10 mouse cellular contexts compared by ENCODE assay signal in the genomic region with DNA sequence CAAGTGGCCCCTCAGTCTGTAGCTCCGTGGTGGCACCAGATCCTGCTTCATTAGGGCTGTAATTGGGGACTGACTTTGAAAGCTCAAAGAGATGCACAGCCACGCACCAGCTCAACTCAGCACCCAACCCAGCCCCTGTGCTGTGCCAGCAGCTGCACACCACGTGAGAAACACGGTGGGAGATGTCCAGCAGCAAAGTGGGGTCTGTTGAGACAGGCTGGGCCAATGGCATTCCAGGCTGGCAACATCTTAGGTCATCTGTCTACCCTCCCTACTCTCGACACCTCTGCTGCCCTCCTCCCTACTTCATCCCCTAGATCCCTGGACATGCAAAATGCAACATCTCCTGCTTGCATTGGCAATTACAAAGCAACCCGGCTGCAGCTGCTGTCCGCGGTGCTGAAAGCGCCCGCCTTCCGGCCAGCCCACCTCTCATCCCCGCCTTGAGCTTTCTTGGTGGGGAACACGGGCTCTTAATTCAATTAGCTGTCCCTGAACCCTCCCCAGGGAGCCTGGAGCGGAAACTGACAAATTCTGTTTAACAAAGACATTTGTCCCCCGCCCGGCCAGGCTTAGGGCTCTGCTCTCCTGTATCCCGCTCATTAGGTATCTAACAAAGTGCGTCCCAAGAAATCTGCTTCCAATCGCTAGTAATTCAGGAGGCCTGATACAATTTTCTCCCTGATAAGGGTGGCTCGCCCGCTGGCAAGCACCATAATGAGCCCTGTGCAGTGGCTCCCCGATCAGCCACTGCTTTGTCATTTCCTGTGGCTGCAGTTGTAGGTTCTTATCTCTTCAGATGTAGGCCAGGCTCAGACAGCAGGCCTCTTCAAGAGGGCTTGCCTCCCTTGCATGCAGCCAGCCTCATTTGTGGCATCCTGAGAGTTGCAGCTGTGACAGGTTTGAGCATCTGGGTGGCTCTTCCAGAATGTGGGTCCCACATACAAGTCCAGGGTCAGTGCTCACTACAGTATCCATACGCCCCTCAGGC. TPM values are rescaled to one million over a fixed set of nuclear protein-coding genes. Genes with fewer than 3 reads are reported as not detected.
A peak's percentile ranks its signal among the peaks of the same experiment; 100 is the strongest.
DNase-seq lines count a peak whose midpoint lies in the region; ATAC-seq and TF ChIP-seq lines count a peak whose summit lies in the region.
"Had no signal": no experiment of that assay in that cellular context is flagged by ENCODE, and none has a peak within 500 bp of the region (broad histone marks: within the 10 kb centered on the region; RNA-seq: fewer than 3 reads in every experiment).

No protein-coding gene starts in this region.

- H3K27me3 ChIP-seq in CH12.LX (replicated peaks): peaks cover 79% of the 10 kb centered on the region
- peaks cover 23% of the 10 kb centered on the region for H3K27me3 ChIP-seq in midbrain, embryonic 12.5 days

- H3K9me3 ChIP-seq in CH12.LX (replicated peaks; ENCODE audit: low read length): no peaks in the 10 kb centered on the region
- no peaks in the 10 kb centered on the region for H3K9me3 ChIP-seq in midbrain, embryonic 12.5 days

- no peak overlapping the region for H3K9ac ChIP-seq in CH12.LX (ENCODE audit: insufficient read depth, low read depth)
- no peak overlapping the region for H3K9ac ChIP-seq in midbrain, embryonic 12.5 days (replicated peaks)

- no peak for TF ChIP-seq EP300 in CH12.LX (IDR thresholded peaks at IDR 0.05; ENCODE audit: low read length)

- H3K4me2 ChIP-seq in CH12.LX (ENCODE audit: insufficient read depth, low read depth, poor library complexity, severe bottlenecking): no peak overlapping the region
- H3K4me2 ChIP-seq in midbrain, embryonic 12.5 days (replicated peaks): 0 out of 2 replicates have a peak overlapping the region, but pooled peaks have one; percentile 9

- TF ChIP-seq POLR2A in CH12.LX (IDR thresholded peaks at IDR 0.05; ENCODE audit: low read depth, low read length): no peak

- H3K79me2 ChIP-seq in CH12.LX (replicated peaks; ENCODE audit: control insufficient read depth, extremely low read depth, insufficient read depth, poor library complexity, severe bottlenecking): no peaks in the 10 kb centered on the region

- in situ Hi-C loops in CH12.LX (cut with MboI; ENCODE audit: low pct_ligation_motif_present, low pct_unique_long_range_greater_than_20kb, low sequenced_read_pairs): no loop called here

- DNase-seq in heart, postnatal 14 days: peak; percentile 72 to 81
- DNase-seq in heart, adult 8-10 months (ENCODE audit: low spot score): no peak
- peak; percentile 15 for DNase-seq in CH12.LX (ENCODE audit: extremely low read depth)
- peak; percentile 86 for DNase-seq in embryo, embryonic 11 days
- DNase-seq in induced T-regulatory cell, adult 2 months (ENCODE audit: low read depth): peak; percentile 32
- peak; percentile 59 for DNase-seq in thymus, postnatal 25 days
- no peak for DNase-seq in frontal cortex, postnatal 36 days (ENCODE audit: low spot score in 2 of 2)

- no peak for TF ChIP-seq CTCF in CH12.LX (conservative IDR thresholded peaks at IDR 0.05 in 1 of 2, IDR thresholded peaks at IDR 0.05 in 1 of 2; ENCODE audit: low read depth in 2 of 2, low read length in 2 of 2)

- no peak overlapping the region for H3K27ac ChIP-seq in CH12.LX (ENCODE audit: insufficient read depth, low read depth)
- peak overlapping the region; percentile 88 for H3K27ac ChIP-seq in midbrain, embryonic 12.5 days (replicated peaks)

- WGBS in midbrain, embryonic 12.5 days: 7% methylated on average over 23 of the region's 23 CpGs

- no peak overlapping the region for H3K4me3 ChIP-seq in CH12.LX (replicated peaks in 1 of 3; ENCODE audit: low read depth in 2 of 3, low read length in 2 of 3, poor library complexity in 1 of 3)
- no peak overlapping the region for H3K4me3 ChIP-seq in midbrain, embryonic 12.5 days

- H3K36me3 ChIP-seq in CH12.LX (replicated peaks in 1 of 2; ENCODE audit: control insufficient read depth in 1 of 2, insufficient read depth in 1 of 2, low read length in 1 of 2): no peaks in the 10 kb centered on the region
- H3K36me3 ChIP-seq in midbrain, embryonic 12.5 days: no peaks in the 10 kb centered on the region

- H3K4me1 ChIP-seq in CH12.LX (ENCODE audit: control insufficient read depth in 1 of 2, insufficient read depth in 2 of 2): no peaks in the 10 kb centered on the region
- peaks cover 58% of the 10 kb centered on the region for H3K4me1 ChIP-seq in midbrain, embryonic 12.5 days

- intact Hi-C loops in heart, postnatal 14 days (cut with DNase I): no loop called here

- no peak for TF ChIP-seq RAD21 in CH12.LX (IDR thresholded peaks at IDR 0.05; ENCODE audit: low read depth, low read length)

- dilution Hi-C loops in CH12.LX (cut with MboI; ENCODE audit: extremely low pct_ligation_motif_present, extremely low pct_unique_long_range_greater_than_20kb, low sequenced_read_pairs): no loop called here

- ATAC-seq in midbrain, embryonic 12.5 days (ENCODE audit: low FRiP score, low read depth): peak; percentile 78

TF ChIP-seq in CH12.LX, 34 proteins besides CTCF, POLR2A, EP300 and RAD21:
- TF ChIP-seq GABPA (IDR thresholded peaks at IDR 0.05; ENCODE audit: insufficient replicate concordance, low read depth, low read length) (no peak), CHD2 (IDR thresholded peaks at IDR 0.05; ENCODE audit: low read length) (no peak), ZC3H11A (IDR thresholded peaks at IDR 0.05; ENCODE audit: low read depth, low read length) (no peak), USF2 (conservative IDR thresholded peaks at IDR 0.05; ENCODE audit: low read depth, low read length) (no peak), KAT2A (IDR thresholded peaks at IDR 0.05; ENCODE audit: insufficient replicate concordance, low read length) (no peak), MYC (IDR thresholded peaks at IDR 0.05; ENCODE audit: low read depth, low read length) (no peak), E2F4 (IDR thresholded peaks at IDR 0.05; ENCODE audit: insufficient replicate concordance, low read depth, low read length) (no peak), IRF4 (IDR thresholded peaks at IDR 0.05; ENCODE audit: low read depth, low read length) (no peak), SIN3A (IDR thresholded peaks at IDR 0.05; ENCODE audit: low read length) (no peak), USF1 (IDR thresholded peaks at IDR 0.05; ENCODE audit: low read depth, low read length) (no peak), PAX5 (IDR thresholded peaks at IDR 0.05; ENCODE audit: low read length) (no peak), MXI1 (IDR thresholded peaks at IDR 0.05; ENCODE audit: low read depth, low read length) (no peak), MAX (IDR thresholded peaks at IDR 0.05; ENCODE audit: low read length) (no peak), ETS1 (conservative IDR thresholded peaks at IDR 0.05; ENCODE audit: low read depth, low read length) (no peak), CHD1 (IDR thresholded peaks at IDR 0.05; ENCODE audit: low read depth, low read length) (no peak), ELF1 (IDR thresholded peaks at IDR 0.05; ENCODE audit: low read depth, low read length) (no peak), POLR2AphosphoS2 (IDR thresholded peaks at IDR 0.05; ENCODE audit: low read depth, low read length) (no peak), MAZ (IDR thresholded peaks at IDR 0.05; ENCODE audit: low read depth, low read length) (no peak), ZKSCAN1 (IDR thresholded peaks at IDR 0.05; ENCODE audit: borderline replicate concordance, low read depth, low read length) (no peak)

RNA-seq across cellular contexts. Expression of gene Stra6, which starts 2.6 kb away (rescaled TPM):
- under 1 TPM; 0.32 to 0.76 TPM for total RNA-seq in heart, postnatal 14 days (2021)
- total RNA-seq in heart, adult 8-10 months (2022): 1 to 10 TPM in 1 of 4 experiments, under 1 TPM in 3; 0.50 to 1.5 (median 0.67) TPM
- total RNA-seq in CH12.LX (2012; rRNA removed) (0.08 TPM in 1 of 2 replicates, not detected in the other), CH12.LX (2014; rRNA removed) (0.08 TPM in 1 of 2 replicates, not detected in the other)
- 0.08 and 0.09 TPM in 2 replicates for polyA plus RNA-seq in CH12.LX (2012; ENCODE audit: insufficient read length, low read depth)
- 8.6 and 9.1 TPM in 2 replicates for polyA plus RNA-seq in midbrain, embryonic 12.5 days (2016; fragmentation: Nextera tagmentation; extraction: Ambion mirVana)
- total RNA-seq: neutrophil, adult 5-6 weeks had no signal

RNA-seq across cellular contexts. Expression of gene Cyp11a1, which starts 54.8 kb away (rescaled TPM):
- under 1 TPM; 0.17 to 0.63 TPM for total RNA-seq in heart, postnatal 14 days (2021)
- under 1 TPM in 1 of 4 experiments, not detected in 3; 0.27 TPM for total RNA-seq in heart, adult 8-10 months (2022)
- total RNA-seq in CH12.LX (2012; rRNA removed) (2.6 and 4.6 TPM in 2 replicates), CH12.LX (2014; rRNA removed) (8.3 and 9.0 TPM in 2 replicates)
- 12.1 and 12.8 TPM in 2 replicates for polyA plus RNA-seq in CH12.LX (2012; ENCODE audit: insufficient read length, low read depth)
- polyA plus RNA-seq in midbrain, embryonic 12.5 days (2016; fragmentation: Nextera tagmentation; extraction: Ambion mirVana): 0.42 TPM in 1 of 2 replicates, not detected in the other

RNA-seq across cellular contexts. Expression of gene Ccdc33, which starts 57.7 kb away (rescaled TPM):
- under 1 TPM in 1 of 2 experiments, not detected in 1; 0.53 TPM for total RNA-seq in heart, postnatal 14 days (2021)
- under 1 TPM in 3 of 4 experiments, not detected in 1; 0.26 to 0.44 (median 0.30) TPM for total RNA-seq in heart, adult 8-10 months (2022)
- not detected in 2 replicates for total RNA-seq in CH12.LX (2012; rRNA removed)
- 0.21 TPM in 1 of 2 replicates, not detected in the other for total RNA-seq in CH12.LX (2014; rRNA removed)
- polyA plus RNA-seq in CH12.LX (2012; ENCODE audit: insufficient read length, low read depth): 0.27 and 1.0 TPM in 2 replicates
- 0.64 and 1.0 TPM in 2 replicates for polyA plus RNA-seq in midbrain, embryonic 12.5 days (2016; fragmentation: Nextera tagmentation; extraction: Ambion mirVana)
- total RNA-seq: neutrophil, adult 5-6 weeks had no signal
- polyA plus RNA-seq: heart, embryonic 14.5 days had no signal

Comparison
In these comparisons a context has a peak if more than half of its experiments do, and no peak if none do; other contexts are left out.
1. DNase-seq: peak in heart, postnatal 14 days (2 of 2), CH12.LX (single experiment), embryo, embryonic 11 days (single experiment), induced T-regulatory cell, adult 2 months (single experiment) and thymus, postnatal 25 days (single experiment); none in heart, adult 8-10 months (single experiment) and frontal cortex, postnatal 36 days (0 of 2).